In the genomic region with DNA sequence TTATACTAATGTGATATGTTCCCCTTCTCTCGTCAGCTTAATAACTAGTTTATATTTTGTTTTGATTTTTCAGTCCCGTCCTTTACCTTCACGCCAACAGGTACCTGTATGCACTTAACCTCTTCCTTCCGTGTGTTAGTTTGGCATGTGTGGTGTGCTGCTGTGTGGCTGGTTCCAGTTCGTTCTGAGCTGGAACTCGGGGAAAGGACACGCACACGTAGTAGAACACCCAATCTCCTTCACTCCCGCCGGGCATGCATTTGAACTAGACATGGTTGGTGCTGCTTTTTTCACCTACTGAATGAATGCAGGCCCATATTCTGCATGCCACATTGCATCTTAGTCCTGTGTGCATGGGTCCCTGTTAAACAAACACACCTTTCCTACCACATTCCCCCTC, we compare ENCODE assay signal across 16 mouse cellular contexts.
DNase-seq lines count a peak whose midpoint lies in the region; ATAC-seq and TF ChIP-seq lines count a peak whose summit lies in the region.
"Had no signal": no experiment of that assay in that cellular context is flagged by ENCODE, and none has a peak within 500 bp of the region (broad histone marks: within the 10 kb centered on the region; RNA-seq: fewer than 3 reads in every experiment).

No protein-coding gene starts in this region.

- no peak overlapping the region for H3K4me2 ChIP-seq in forebrain, embryonic 13.5 days
- no peak overlapping the region for H3K4me2 ChIP-seq in forebrain, embryonic 12.5 days
- H3K4me2 ChIP-seq in lung, embryonic 14.5 days = no peak overlapping the region
- H3K4me2 ChIP-seq in stomach, embryonic 16.5 days (ENCODE audit: low read depth, low read length) = peak overlapping the region; percentile 31
- H3K4me2 ChIP-seq: embryonic facial prominence, embryonic 15.5 days; heart, embryonic 12.5 days; hindbrain, embryonic 15.5 days had no signal

- ATAC-seq in forebrain, embryonic 13.5 days = no peak
- ATAC-seq in forebrain, embryonic 12.5 days (ENCODE audit: low FRiP score) = no peak
- peak; percentile 41; the same call in 1 of the 2 replicates for ATAC-seq in lung, embryonic 14.5 days (ENCODE audit: insufficient read depth)
- 0 out of 2 replicates have a peak, but pooled peaks have one; percentile 53 for ATAC-seq in stomach, embryonic 16.5 days (ENCODE audit: insufficient read depth, low FRiP score)
- no peak for ATAC-seq in erythroblast, adult 5-6 weeks (replicated peaks; ENCODE audit: low FRiP score, poor library complexity, severe bottlenecking)
- ATAC-seq: forebrain, postnatal 0 days had no signal

- no peak for DNase-seq in lung, embryonic 14.5 days
- DNase-seq in lung, postnatal 4 days = no peak
- DNase-seq in thymus, postnatal 36 days = no peak
- DNase-seq: adrenal gland, postnatal 14 days; cerebellum, adult 18-20 months; cerebellum, adult 9-11 months; cerebellum, postnatal 36 days; forebrain, postnatal 0 days; gastrocnemius, postnatal 14 days had no signal

- no peak overlapping the region for H3K27ac ChIP-seq in forebrain, embryonic 13.5 days
- H3K27ac ChIP-seq in forebrain, embryonic 12.5 days = no peak overlapping the region
- no peak overlapping the region for H3K27ac ChIP-seq in lung, embryonic 14.5 days (ENCODE audit: low read depth)
- no peak overlapping the region for H3K27ac ChIP-seq in stomach, embryonic 16.5 days (ENCODE audit: low read length)
- H3K27ac ChIP-seq: embryonic facial prominence, embryonic 15.5 days; hindbrain, embryonic 15.5 days had no signal

- no peaks in the 10 kb centered on the region for H3K9me3 ChIP-seq in forebrain, embryonic 13.5 days (replicated peaks)
- no peaks in the 10 kb centered on the region for H3K9me3 ChIP-seq in forebrain, embryonic 12.5 days
- H3K9me3 ChIP-seq in lung, embryonic 14.5 days (ENCODE audit: low read depth, low read length) = no peaks in the 10 kb centered on the region
- H3K9me3 ChIP-seq in stomach, embryonic 16.5 days (replicated peaks; ENCODE audit: control insufficient read depth, low read length) = no peaks in the 10 kb centered on the region
- H3K9me3 ChIP-seq: embryonic facial prominence, embryonic 15.5 days; heart, embryonic 12.5 days; hindbrain, embryonic 15.5 days had no signal

- H3K9ac ChIP-seq in forebrain, embryonic 13.5 days = 0 out of 2 replicates have a peak overlapping the region, but pooled peaks have one; percentile 5
- H3K9ac ChIP-seq in forebrain, embryonic 12.5 days = no peak overlapping the region
- no peak overlapping the region for H3K9ac ChIP-seq in lung, embryonic 14.5 days
- no peak overlapping the region for H3K9ac ChIP-seq in stomach, embryonic 16.5 days (ENCODE audit: low read length)
- H3K9ac ChIP-seq: embryonic facial prominence, embryonic 15.5 days; forebrain, postnatal 0 days; heart, embryonic 12.5 days; hindbrain, embryonic 15.5 days had no signal

- H3K27me3 ChIP-seq in forebrain, embryonic 13.5 days = no peaks in the 10 kb centered on the region
- H3K27me3 ChIP-seq in forebrain, embryonic 12.5 days = no peaks in the 10 kb centered on the region; the same call in 1 of the 2 replicates
- no peaks in the 10 kb centered on the region for H3K27me3 ChIP-seq in lung, embryonic 14.5 days (ENCODE audit: insufficient read depth, low read length)
- no peaks in the 10 kb centered on the region for H3K27me3 ChIP-seq in stomach, embryonic 16.5 days (ENCODE audit: control insufficient read depth, insufficient read depth, low read length)
- H3K27me3 ChIP-seq: embryonic facial prominence, embryonic 15.5 days; heart, embryonic 12.5 days; hindbrain, embryonic 15.5 days had no signal

- no peaks in the 10 kb centered on the region; the same call in 1 of the 2 replicates for H3K36me3 ChIP-seq in forebrain, embryonic 13.5 days (ENCODE audit: poor library complexity, severe bottlenecking)
- H3K36me3 ChIP-seq in forebrain, embryonic 12.5 days (replicated peaks) = no peaks in the 10 kb centered on the region
- no peaks in the 10 kb centered on the region; the same call in 1 of the 2 replicates for H3K36me3 ChIP-seq in lung, embryonic 14.5 days (ENCODE audit: insufficient read depth)
- 0 out of 2 replicates have a peak, but pooled peaks cover 3% of the 10 kb centered on the region for H3K36me3 ChIP-seq in stomach, embryonic 16.5 days (ENCODE audit: control insufficient read depth, insufficient read depth, low read length)

- H3K4me1 ChIP-seq in forebrain, embryonic 13.5 days = peaks cover 13% of the 10 kb centered on the region
- H3K4me1 ChIP-seq in forebrain, embryonic 12.5 days = peaks cover 8% of the 10 kb centered on the region
- no peaks in the 10 kb centered on the region for H3K4me1 ChIP-seq in lung, embryonic 14.5 days (ENCODE audit: insufficient read depth)
- peaks cover 11% of the 10 kb centered on the region for H3K4me1 ChIP-seq in stomach, embryonic 16.5 days (ENCODE audit: control insufficient read depth, insufficient read depth, low read length)

- H3K4me3 ChIP-seq in forebrain, embryonic 13.5 days = no peak overlapping the region
- no peak overlapping the region for H3K4me3 ChIP-seq in forebrain, embryonic 12.5 days (replicated peaks)
- no peak overlapping the region for H3K4me3 ChIP-seq in lung, embryonic 14.5 days (ENCODE audit: low read depth, low read length)
- H3K4me3 ChIP-seq in stomach, embryonic 16.5 days (replicated peaks; ENCODE audit: low read length) = no peak overlapping the region
- H3K4me3 ChIP-seq: embryonic facial prominence, embryonic 15.5 days; heart, embryonic 12.5 days; hindbrain, embryonic 15.5 days had no signal

- TF ChIP-seq CTCF in lung, embryonic 14.5 days (IDR thresholded peaks at IDR 0.05; ENCODE audit: low read depth) = no peak

- WGBS in forebrain, embryonic 13.5 days = 90% methylated on average over 10 of the region's 10 CpGs
- WGBS in forebrain, embryonic 12.5 days = 93% methylated on average over 10 of the region's 10 CpGs
- WGBS in lung, embryonic 14.5 days = 46% methylated on average over 10 of the region's 10 CpGs
- 42% methylated on average over 10 of the region's 10 CpGs for WGBS in stomach, embryonic 16.5 days

Comparison
In these comparisons a context has a peak if more than half of its experiments do, and no peak if none do; other contexts are left out.
1. ATAC-seq: peak in lung, embryonic 14.5 days (single experiment) and stomach, embryonic 16.5 days (single experiment); none in forebrain, embryonic 13.5 days (single experiment), forebrain, embryonic 12.5 days (single experiment) and erythroblast, adult 5-6 weeks (single experiment).